Mouse (Mus musculus): ENCODE measurements around the gene Gm10644. TPM values are rescaled to one million over a fixed set of nuclear protein-coding genes. Genes with fewer than 3 reads are reported as not detected.
A peak's percentile ranks its signal among the peaks of the same experiment; 100 is the strongest.
"Not testable (repeated sequence)": the region's sequence is repeated elsewhere in the genome, so short reads cannot be mapped to it uniquely, and the experiment has no call there.

The Gm10644 gene
- polyA plus RNA-seq, 1 experiment = 0.56 TPM

GRCm38 (mm10) chr8:83992488-83992887, 37.5 kb upstream of the Gm10644 start:
- no peak overlapping the region for H3K4me3 ChIP-seq (replicated peaks; ENCODE audit: insufficient read depth, low read depth, low read length)
- no peak overlapping the region for H3K27ac ChIP-seq (ENCODE audit: insufficient read depth, low read length)
- TF ChIP-seq CTCF (IDR thresholded peaks at IDR 0.05; ENCODE audit: borderline replicate concordance, insufficient read depth, low read depth, low read length) (no peak), POLR2A (IDR thresholded peaks at IDR 0.05; ENCODE audit: borderline replicate concordance, insufficient read depth, low read length) (no peak)
- 92% methylated on average over 2 of the region's 2 CpGs for WGBS
- H3K4me1 ChIP-seq (ENCODE audit: control insufficient read depth, insufficient read depth, low read length) = no peaks in the 10 kb centered on the region
- H3K27me3 ChIP-seq (ENCODE audit: control insufficient read depth, insufficient read depth, low read length) = no peaks in the 10 kb centered on the region
- no peak for DNase-seq

GRCm38 (mm10) chr8:83990170-83990569, 35.2 kb upstream of the Gm10644 start:
- no peak for TF ChIP-seq POLR2A (IDR thresholded peaks at IDR 0.05; ENCODE audit: borderline replicate concordance, insufficient read depth, low read length)
- TF ChIP-seq CTCF (IDR thresholded peaks at IDR 0.05; ENCODE audit: borderline replicate concordance, insufficient read depth, low read depth, low read length) = no peak
- H3K4me1 ChIP-seq (ENCODE audit: control insufficient read depth, insufficient read depth, low read length) = no peaks in the 10 kb centered on the region
- DNase-seq = no peak
- no peak overlapping the region for H3K4me3 ChIP-seq (replicated peaks; ENCODE audit: insufficient read depth, low read depth, low read length)
- WGBS = 92% methylated on average over 14 of the region's 14 CpGs
- H3K27ac ChIP-seq (ENCODE audit: insufficient read depth, low read length) = no peak overlapping the region
- H3K27me3 ChIP-seq (ENCODE audit: control insufficient read depth, insufficient read depth, low read length) = no peaks in the 10 kb centered on the region

DNA sequence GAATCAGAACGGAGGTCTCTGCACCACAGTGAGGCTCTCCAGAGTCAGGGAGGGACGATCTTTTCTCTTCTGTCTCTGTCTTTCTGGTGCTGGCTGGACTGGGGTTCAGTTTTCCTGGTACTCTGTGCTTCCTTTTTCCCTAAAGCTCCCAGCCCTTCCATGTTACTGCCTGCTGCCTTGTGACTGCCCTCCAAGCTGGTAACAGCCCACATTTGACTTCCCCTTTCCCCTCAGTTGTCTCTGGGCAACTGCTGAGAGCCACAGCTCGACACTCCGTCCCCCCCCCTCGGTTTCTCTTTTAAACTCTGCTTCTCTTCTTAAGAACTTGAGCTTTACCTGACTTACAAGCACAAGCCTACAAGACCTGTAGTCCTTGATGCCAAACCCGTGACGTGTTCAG, 34.2 kb upstream of the Gm10644 start:
- TF ChIP-seq CTCF (IDR thresholded peaks at IDR 0.05; ENCODE audit: borderline replicate concordance, insufficient read depth, low read depth, low read length) (no peak), POLR2A (IDR thresholded peaks at IDR 0.05; ENCODE audit: borderline replicate concordance, insufficient read depth, low read length) (no peak)
- DNase-seq = no peak
- 83% methylated on average over 7 of the region's 7 CpGs for WGBS
- no peak overlapping the region for H3K27ac ChIP-seq (ENCODE audit: insufficient read depth, low read length)
- H3K4me3 ChIP-seq (replicated peaks; ENCODE audit: insufficient read depth, low read depth, low read length) = no peak overlapping the region
- H3K27me3 ChIP-seq (ENCODE audit: control insufficient read depth, insufficient read depth, low read length) = no peaks in the 10 kb centered on the region
- H3K4me1 ChIP-seq (ENCODE audit: control insufficient read depth, insufficient read depth, low read length) = no peaks in the 10 kb centered on the region

DNA sequence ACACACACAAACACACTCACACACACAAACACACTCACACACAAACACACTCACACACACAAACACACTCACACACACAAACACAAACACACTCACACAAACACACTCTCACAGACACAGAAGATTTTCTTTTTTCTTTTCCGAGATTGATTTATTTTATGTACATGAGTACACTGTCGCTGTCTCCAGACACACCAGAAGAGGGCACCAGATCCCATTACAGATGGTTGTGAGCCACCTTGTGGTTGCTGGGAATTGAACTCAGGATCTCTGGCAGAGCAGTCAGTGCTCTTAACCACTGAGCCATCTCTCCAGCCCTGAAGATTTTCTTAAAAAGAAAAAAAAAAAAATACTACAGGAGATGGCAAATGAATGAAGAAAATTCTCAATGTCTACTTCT, 28.2 kb upstream of the Gm10644 start:
- 95% methylated on average over 2 of the region's 2 CpGs for WGBS
- not testable (repeated sequence) for H3K4me3 ChIP-seq (replicated peaks; ENCODE audit: insufficient read depth, low read depth, low read length); H3K27ac ChIP-seq (ENCODE audit: insufficient read depth, low read length); H3K27me3 ChIP-seq (ENCODE audit: control insufficient read depth, insufficient read depth, low read length); DNase-seq
- peaks cover 31% of the 10 kb centered on the region for H3K4me1 ChIP-seq (ENCODE audit: control insufficient read depth, insufficient read depth, low read length)

DNA sequence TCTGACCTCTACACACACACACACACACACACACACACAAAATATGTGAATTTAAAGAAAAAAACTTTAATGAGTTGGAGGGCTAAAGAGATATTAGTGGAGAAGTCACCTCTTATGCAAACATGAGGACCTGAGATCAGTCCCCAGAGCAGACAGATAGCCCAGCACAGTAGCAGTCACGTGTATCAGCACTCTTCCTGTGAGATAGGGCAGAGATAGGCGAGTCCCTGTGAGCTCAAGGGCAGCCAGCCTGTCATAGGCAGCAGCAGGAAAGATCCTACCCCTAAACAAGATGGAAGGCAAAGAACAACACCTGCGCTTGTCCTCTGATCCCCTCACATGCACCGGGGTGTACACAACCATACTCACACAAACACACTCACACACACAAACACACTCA, 27.4 kb upstream of the Gm10644 start:
- 83% methylated on average over 4 of the region's 4 CpGs for WGBS
- Histone ChIP-seq H3K27ac (ENCODE audit: insufficient read depth, low read length) (no peak overlapping the region), H3K27me3 (ENCODE audit: control insufficient read depth, insufficient read depth, low read length) (no peaks in the 10 kb centered on the region), H3K4me1 (ENCODE audit: control insufficient read depth, insufficient read depth, low read length) (peaks cover 39% of the 10 kb centered on the region), H3K4me3 (replicated peaks; ENCODE audit: insufficient read depth, low read depth, low read length) (no peak overlapping the region)
- no peak for TF ChIP-seq POLR2A (IDR thresholded peaks at IDR 0.05; ENCODE audit: borderline replicate concordance, insufficient read depth, low read length)
- TF ChIP-seq CTCF (IDR thresholded peaks at IDR 0.05; ENCODE audit: borderline replicate concordance, insufficient read depth, low read depth, low read length) = no peak
- no peak for DNase-seq

DNA sequence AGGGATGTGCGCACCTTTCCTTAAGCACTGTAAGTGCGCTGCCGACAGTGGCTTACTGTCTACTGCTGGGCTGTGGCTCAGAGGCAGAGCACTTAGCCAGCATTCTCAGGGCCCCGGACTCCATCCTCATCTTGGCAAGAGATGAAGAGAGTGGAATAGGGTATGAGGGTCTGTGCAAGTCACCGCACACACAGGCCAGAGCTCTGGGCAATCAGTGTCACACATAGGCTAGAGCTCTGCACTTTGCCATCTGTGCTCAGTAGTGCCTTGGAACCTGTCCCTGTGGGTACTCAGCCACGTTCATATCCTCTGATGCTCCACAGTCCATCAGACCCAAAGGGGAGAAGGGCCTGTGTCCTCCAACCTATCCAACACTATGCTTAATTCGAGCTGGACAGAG, 26.5 kb upstream of the Gm10644 start:
- peak in 1 of 2 experiments; percentile 52 for DNase-seq
- WGBS = 25% methylated on average over 7 of the region's 7 CpGs
- no peaks in the 10 kb centered on the region for H3K27me3 ChIP-seq (ENCODE audit: control insufficient read depth, insufficient read depth, low read length)
- peak overlapping the region; percentile 27; the same call in 1 of the 2 replicates for H3K27ac ChIP-seq (ENCODE audit: insufficient read depth, low read length)
- TF ChIP-seq POLR2A (IDR thresholded peaks at IDR 0.05; ENCODE audit: borderline replicate concordance, insufficient read depth, low read length) = no peak
- no peak overlapping the region for H3K4me3 ChIP-seq (replicated peaks; ENCODE audit: insufficient read depth, low read depth, low read length)
- H3K4me1 ChIP-seq (ENCODE audit: control insufficient read depth, insufficient read depth, low read length) = peaks cover 46% of the 10 kb centered on the region

- Histone ChIP-seq H3K4me1 (ENCODE audit: control insufficient read depth, insufficient read depth, low read length) (peaks cover 46% of the 10 kb centered on the region), H3K4me3 (replicated peaks; ENCODE audit: insufficient read depth, low read depth, low read length) (no peak overlapping the region), H3K27me3 (ENCODE audit: control insufficient read depth, insufficient read depth, low read length) (no peaks in the 10 kb centered on the region), H3K27ac (ENCODE audit: insufficient read depth, low read length) (peak overlapping the region; percentile 27; the same call in 1 of the 2 replicates)
- TF ChIP-seq POLR2A (IDR thresholded peaks at IDR 0.05; ENCODE audit: borderline replicate concordance, insufficient read depth, low read length) (no peak), CTCF (IDR thresholded peaks at IDR 0.05; ENCODE audit: borderline replicate concordance, insufficient read depth, low read depth, low read length) (no peak)
- no peak for DNase-seq
- WGBS = 21% methylated on average over 8 of the region's 8 CpGs
These were observed 25.8 kb upstream of the Gm10644 start for GRCm38 (mm10) chr8:83980845-83981244.

- H3K4me1 ChIP-seq (ENCODE audit: control insufficient read depth, insufficient read depth, low read length) = peaks cover 46% of the 10 kb centered on the region
- no peak for DNase-seq
- 13% methylated on average over 1 of the region's 1 CpGs for WGBS
- H3K4me3 ChIP-seq (replicated peaks; ENCODE audit: insufficient read depth, low read depth, low read length) = no peak overlapping the region
- no peaks in the 10 kb centered on the region for H3K27me3 ChIP-seq (ENCODE audit: control insufficient read depth, insufficient read depth, low read length)
- TF ChIP-seq POLR2A (IDR thresholded peaks at IDR 0.05; ENCODE audit: borderline replicate concordance, insufficient read depth, low read length) (no peak), CTCF (IDR thresholded peaks at IDR 0.05; ENCODE audit: borderline replicate concordance, insufficient read depth, low read depth, low read length) (no peak)
- H3K27ac ChIP-seq (ENCODE audit: insufficient read depth, low read length) = peak overlapping the region; percentile 73
These were observed 25.2 kb upstream of the Gm10644 start for GRCm38 (mm10) chr8:83980250-83980649.
